Mouse (Mus musculus) kidney, postnatal 36 days (tissue): Measurements from ENCODE around the gene Cabcoco1.

ENCODE experiments used
- DNase-seq, 2 experiments: peaks; one replicate each; pipeline ENCODE4 v3.0.0; 2021 to 2022; ENCODE audit warnings: mixed read lengths in 2 of 2

The Cabcoco1 gene

DNA sequence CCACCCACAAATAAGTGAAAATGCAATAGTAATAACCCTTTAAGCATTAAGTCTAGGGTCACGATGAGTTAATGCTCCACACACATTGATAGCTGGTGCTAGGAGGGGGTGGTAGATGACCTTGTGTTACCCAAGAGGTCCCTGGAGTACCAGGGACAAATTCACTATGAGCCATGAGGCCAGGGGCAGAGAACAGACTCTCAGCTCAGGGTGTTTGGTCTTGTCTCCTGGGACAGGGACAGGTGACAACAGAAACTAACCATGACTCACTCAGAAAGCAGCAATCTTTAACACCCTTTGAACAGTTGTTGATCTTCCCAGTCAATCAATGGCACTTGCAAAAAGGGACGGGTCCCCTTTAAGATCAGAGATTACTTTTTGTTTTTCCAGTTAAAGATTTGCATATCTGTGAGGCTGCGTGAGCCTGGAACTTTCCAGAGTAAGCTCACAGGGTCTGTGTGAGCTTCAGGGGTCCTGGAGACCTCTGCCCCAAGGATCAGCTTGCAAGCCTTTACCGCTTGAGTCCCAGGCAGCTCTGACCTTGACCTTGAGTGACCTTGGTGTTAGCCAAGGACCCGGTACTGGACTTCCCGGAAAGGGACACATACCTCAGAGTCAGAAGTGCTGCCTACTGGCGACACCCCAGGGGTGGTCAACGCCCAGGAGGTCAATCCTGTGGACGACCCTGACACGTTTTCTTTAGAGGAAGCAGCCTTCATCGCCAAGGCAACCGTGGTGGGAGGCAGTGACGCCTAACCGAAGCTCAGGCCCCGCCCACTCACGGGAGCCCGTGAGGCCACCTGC is at the start of gene Cabcoco1:
Cabcoco1 (minus strand) TSS at position 758 of the 804 bp plus-strand sequence.
- peak; percentile 91 to 95 for DNase-seq

DNA sequence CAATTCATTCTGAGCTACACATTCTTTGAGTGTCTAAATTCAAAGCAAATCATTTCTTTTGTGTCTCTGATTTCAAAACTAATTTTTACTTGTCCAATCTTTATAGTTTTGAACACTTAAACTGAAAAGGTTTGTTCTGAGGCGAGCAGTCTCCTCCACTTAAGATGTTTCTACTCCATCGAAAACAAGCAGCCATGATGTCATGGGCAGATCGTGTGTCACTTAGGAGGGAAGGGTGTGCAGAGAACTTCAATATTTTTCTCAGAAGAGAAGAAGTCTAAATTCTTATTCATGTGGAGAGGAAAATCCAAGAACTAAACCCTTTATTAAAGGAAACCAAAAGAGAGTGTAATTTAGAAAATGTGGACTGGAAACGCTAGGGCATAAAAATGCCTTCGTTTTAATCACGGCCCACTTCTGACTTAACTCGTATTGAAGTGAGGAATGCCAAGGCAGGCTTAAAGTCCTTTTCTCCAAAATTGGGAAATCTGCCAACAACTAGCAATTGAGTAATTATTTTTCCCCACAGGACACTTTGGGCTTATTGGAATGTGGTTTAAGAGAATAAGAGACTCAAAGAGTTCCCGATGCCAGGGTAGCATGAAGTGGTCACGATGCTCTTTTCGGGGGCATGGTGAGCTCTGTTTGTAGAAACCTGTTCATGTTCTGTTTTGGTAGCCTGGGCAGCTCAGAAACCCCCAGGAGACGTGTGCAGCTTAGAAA is 48.0 kb upstream of the Cabcoco1 start:
- DNase-seq = peak in 1 of 2 experiments; percentile 29

DNA sequence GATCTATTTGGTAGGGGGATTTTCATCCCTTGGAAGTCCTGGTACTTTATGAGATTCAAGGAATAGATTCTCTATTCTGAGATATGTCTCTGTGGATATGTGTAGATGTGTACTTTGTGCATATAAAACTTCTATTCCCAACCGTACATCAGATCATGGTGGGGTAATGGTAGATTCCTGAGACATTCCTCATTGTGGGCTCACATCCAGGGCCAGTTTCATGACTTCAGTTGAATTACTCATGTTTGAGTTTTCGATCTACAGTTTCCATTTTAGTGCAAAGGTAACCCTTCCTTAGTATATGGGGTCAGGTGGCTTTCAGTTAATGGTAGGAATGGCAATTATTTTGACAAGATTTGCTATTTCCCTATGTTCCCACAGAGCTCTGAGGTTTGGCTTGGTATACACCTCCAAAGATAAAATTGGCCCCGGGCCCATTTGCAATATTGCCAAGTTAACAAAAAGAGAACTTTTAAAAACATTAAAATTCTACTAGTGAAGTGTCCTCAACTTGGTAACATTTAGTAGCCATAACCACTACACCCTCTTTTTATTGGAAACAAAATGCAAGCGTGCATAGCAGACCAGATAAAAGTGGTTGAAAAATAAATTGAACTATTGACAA is 45.8 kb upstream of the Cabcoco1 start:
- peak in 1 of 2 experiments; percentile 30 for DNase-seq

DNA sequence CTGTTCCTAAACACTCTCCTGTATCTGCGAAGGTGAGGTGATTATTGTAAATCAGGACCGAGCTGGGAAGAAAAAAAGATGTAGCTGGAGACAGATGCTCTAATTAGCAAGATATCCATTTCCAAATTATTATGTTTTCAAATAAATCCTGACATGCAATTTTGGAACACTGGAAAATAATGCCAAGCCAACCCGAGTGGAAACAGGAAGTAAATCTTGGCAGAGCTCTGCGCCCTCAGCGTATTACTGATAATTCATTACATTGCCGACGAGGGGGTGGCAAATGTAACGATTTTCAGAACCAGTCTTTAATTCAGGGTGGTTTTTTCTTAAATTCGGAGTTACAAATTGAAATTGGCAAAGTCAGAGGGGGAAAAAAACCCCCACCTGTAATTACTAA is 35.6 kb upstream of the Cabcoco1 start:
- peak in 1 of 2 experiments; percentile 16 for DNase-seq

DNA sequence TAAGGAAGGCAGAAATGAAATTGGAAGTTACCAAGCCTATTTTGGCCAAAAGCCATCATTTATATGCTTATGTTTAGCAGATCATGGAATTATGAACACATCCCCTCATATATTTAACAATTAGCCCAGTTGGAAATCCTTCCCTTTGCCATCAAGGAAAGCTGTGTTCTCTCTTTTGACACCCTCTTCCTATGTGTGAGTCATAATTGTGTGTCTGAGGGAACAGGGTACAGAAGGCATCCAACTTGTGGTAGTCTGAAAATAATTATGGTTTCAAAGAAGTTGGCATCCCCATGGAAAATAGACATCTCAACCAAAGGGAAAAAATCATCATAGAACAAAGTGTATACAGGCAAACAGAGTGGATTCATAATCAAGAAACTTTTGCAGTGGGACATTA is 26.5 kb upstream of the Cabcoco1 start:
- no peak for DNase-seq

DNA sequence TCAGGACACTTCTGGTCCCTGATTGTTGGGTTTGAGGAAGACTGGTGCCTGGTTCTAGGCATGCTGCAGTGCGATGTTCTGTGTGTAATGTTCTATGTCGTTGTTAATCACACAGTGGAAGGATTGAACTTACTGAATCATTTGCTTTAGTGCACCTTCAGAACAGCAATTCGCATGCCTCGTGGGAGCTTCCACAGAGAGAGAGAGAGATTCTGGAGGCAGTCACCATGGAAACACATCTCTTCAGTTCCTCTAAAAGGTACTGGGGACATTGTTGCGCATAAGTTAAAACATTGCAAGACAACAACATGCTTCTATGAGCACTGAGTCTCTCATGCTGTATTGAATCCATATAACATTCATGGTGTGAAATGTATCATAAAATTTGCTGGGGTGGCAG is 20.6 kb upstream of the Cabcoco1 start:
- no peak for DNase-seq

DNA sequence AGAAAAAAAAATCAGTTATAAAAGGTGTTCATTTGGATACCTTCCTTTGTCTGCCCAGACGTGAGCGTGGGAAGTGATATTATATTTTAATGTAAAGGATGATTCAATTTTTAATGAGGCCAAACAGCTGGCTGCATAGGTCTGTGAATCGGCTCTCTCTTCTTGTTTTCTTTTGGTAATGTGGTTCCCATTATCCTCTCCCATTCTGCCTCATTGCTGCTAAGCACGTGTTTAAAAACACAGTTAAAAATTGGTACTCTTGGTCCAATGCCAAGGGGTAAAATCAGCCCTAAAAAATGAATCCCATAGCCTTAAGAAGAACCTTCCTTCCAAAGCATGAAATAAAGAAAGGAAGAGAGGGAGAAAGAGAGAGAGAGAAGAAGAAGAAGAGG is 17.1 kb upstream of the Cabcoco1 start:
- DNase-seq = no peak

DNA sequence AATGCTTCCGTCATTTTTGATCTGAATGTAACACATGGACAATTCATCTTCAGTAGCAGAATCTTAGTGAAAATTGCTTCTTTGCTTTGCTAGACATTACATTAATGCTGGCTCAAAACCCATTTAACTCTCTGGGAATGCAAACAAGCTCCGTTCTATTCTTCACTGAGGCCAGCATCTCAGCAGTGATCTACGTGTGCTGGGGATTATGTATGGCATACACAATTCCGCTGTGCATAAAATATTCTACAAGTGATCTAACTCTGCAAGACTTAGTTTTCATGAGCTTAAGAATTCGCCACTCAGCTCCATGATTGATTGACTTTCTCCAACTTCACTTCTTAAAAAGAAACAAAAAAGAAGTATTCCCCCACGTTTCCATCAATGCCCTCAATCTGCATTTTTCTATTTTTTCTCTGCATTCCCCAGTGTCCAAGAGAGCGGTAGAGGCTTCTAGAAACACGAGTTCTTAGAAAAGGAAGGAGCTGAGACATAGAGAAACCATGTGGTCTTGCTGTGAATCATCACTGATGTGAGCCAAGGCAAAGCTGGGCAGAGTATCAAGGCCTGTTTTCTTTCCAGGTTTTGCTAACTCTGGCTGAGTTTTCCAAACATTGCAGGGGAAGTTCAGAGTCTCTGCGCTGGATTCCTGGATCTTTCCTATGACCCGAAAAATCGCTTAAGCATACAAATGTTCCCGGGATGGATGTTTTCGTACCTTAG is 16.6 kb upstream of the Cabcoco1 start:
- peak; percentile 57 to 67 for DNase-seq

DNA sequence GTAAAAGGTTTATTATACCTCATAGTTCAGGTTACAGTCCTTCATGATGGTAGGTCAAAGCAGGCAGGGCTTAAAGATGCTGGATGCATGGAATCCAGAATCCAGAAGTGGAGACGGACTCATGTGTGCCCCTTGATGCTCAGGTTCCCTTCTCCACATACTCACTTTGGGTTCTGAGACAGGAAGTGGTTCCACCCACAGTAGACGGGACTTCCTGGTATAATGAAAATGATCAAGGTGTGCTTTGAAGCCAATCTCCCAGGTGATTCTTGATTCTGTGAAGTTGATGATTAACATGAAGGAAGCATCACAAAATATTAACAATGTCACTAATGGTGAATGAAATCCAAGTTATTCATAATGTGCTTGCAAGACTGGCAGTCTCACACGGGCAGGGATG is 12.0 kb upstream of the Cabcoco1 start:
- DNase-seq = no peak

DNA sequence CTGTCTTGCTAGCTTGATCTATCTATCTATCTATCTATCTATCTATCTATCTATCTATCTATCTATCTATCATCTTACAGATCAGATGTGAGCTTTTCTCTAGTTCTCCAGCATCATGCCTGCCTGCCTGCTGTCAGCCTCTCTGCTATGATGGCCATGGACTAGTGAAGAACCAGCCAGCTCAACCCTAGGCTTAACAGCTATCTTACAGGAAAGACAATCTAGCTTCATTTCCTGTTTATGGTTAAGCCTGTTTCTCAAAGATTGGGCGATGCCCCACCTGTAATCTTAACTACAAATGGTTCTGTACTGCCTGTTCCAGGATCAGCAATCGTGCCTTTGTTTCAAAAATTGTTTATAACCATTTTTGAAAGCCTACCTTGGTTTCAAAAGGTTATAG is 10.9 kb upstream of the Cabcoco1 start:
- no peak for DNase-seq

DNA sequence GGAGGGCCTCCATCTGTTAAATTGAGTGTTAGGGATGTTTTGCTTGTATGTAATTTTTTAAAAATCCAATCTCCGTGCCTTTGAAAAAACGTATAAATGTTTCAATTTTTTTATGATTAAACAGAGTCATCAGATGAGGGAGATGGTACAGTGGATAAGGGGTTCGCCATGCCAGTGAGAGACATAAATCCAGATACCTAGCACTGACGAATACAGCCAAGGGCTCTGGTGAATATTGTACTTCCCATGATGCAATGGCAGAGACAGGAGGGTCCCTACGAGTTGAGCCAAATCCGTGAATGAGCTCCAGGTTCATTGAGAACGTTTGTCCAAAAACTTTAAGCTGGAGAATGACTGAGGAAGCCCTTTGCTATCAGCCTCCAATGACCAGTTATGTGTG is 9.6 kb upstream of the Cabcoco1 start:
- DNase-seq = no peak

DNA sequence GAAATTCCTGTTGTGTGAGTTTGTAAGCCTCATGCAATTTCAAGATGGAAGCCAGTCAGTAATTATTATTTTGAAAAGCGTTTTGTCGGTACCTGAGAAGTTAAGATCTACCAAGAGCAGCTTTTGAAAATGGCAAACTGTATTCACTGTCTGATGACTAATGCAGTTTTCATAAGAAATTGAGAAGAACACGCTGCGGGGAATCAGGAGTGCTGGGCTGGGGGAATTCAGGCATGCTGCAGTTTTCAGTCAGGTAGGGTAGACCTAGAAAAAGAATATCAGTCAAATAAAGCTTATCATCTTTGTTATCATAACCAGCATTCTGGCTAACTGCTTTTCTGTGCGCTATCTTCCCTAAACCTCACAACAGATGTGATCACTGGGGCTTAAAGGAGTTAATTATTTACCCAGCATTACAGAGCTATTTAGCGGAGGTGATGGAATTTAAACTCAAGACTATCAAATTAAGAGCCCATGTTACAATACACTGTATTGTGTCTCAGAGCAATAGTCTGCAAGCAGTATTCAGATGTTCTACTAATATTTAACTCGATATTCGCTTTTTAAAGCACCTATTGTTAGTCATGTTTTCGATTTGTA is 9.1 kb upstream of the Cabcoco1 start:
- DNase-seq = peak in 1 of 2 experiments; percentile 57

DNA sequence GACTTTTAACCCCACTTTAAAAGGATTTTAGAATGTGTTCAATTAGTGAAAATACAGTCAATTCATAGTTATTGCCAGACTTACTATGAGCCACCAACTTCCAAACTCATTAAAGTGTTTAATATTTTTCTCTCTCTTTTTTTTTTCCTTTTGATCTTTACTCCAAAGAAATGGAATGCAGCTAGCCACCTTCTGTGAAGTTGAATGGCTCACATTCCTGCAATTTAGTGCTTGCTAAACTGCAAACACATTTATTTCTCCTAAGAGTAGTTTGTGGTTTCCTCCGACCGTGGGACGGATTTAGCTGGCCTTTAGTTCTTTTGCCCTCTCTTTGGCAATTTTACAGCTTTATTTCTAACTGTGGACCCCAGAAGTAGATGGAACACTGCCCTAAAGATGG is 1.4 kb upstream of the Cabcoco1 start:
- no peak for DNase-seq

DNA sequence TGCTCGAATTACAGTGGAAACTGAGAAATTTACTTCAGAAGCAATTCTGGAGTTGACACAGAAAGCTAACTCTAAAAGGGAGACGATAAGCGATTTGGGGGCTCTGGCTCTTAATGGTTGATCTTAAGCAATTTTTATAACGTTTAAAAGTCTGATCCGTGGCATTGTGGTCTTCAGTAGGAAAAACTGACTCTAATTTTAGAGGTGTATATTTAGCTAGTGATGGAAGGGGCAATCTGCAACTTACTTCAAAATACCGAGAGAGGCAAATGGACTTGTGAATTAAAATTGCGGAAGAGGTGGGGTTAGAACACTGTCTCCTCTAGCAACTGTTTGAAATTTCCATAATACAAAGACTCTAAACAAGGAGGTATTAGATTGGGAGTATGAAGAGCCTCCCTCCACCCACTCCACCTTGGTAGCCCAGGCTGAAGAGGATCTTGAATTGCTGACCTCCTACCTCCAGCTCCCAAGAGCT is 286 bp upstream of the Cabcoco1 start:
- no peak for DNase-seq

DNA sequence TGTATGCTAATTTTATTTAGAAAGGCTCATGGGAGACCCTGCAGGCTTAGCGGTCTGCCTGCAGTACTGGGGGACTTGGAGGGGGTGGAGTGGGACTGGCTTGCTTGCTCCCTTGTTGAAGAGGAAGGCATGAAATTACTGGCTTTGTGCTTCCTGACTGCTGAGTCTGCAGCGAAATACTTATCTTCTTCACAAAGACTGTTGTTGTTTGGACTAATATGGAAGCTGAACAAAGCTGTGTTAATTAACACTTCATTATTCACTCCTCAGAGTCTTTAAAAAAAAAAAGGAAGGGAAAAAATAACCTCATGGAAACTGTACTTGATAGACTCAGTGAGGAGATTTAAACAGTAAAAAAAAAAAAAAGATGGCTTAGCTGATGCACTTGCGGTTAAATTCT is 1.1 kb downstream of the Cabcoco1 start:
- peak in 1 of 2 experiments; percentile 10 for DNase-seq

DNA sequence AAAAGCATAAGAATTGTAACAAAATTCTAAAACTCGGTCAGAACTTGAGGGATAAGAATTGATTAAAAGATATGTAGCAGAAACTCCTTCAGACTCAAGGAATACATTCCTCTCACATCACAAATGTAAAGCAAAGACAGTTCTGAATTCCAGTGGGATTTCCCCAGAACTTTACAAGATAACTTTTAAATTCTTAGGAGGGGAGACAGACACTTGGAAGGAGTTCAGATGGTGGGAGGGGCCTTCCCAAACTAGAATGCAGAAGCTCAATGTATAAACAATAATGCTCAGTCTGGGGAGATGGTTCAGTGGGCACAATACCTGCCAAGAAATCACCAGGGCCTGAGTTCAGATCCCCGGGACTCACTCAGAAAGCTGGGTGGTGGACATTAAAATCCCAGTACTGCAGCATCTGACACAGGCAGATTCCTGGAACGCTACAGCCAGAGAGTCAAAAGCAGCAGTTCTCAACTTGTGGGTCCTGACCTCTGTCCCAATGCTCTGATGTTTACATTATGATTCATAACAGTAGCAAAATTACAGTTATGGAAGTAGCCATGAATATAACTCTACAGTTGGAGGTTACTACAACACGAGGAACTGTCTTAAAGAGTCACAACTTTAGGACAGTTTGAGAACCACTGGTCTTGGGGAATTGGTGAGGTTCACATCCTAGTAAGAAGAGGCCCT is 4.3 kb downstream of the Cabcoco1 start:
- no peak for DNase-seq

DNA sequence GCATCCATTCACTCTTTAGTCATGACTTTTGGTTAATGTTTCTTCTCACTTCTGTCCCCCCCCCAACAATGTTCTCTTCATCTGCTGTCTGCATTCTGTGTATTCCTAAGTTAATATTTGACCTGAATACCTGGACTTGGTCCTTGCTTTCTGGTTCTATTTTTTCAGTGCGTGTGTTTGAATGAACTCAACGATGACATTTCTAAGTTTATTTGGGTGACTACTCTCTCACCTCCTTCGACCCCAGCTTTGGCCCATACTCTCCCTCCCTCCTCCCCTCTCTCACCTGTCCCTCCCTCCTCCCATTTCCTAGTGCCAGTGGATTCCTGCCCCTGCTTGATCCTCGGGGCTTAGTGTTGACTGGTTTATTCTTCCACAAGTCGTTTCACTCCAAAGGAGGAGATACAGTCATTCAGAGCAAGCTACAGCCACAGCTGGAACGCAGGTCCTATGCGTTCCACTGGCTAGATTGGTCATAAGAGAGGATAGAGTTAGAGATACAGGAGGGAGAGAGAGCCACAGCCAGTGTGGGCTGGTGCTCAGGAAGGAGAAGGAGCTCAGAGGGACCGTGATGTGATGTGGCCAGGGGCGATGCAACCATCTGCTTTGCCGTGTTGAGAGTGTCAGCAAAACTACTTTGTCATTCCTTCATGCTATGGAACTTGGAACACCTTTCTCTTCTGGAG is 12.2 kb downstream of the Cabcoco1 start:
- peak; percentile 62 to 81 for DNase-seq

DNA sequence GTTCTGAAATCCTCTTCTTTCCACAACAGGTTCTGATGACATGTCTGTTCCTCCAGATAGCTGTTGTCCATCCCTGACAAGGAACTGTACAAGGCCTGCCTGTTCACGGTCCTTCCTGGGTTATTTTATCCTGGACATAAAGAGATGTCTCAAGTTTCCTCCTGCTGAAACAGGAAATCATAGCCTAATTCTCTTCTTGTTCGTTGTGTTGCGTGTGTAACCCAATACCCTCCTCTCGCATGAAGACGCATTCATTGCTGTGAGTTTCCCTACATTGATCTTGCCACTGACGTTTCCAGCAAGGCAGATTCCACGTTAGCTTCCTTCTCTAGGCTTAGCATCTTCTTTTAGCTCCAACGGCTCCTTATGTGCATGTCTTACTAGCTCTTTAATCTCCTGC is 12.7 kb downstream of the Cabcoco1 start:
- no peak for DNase-seq

DNA sequence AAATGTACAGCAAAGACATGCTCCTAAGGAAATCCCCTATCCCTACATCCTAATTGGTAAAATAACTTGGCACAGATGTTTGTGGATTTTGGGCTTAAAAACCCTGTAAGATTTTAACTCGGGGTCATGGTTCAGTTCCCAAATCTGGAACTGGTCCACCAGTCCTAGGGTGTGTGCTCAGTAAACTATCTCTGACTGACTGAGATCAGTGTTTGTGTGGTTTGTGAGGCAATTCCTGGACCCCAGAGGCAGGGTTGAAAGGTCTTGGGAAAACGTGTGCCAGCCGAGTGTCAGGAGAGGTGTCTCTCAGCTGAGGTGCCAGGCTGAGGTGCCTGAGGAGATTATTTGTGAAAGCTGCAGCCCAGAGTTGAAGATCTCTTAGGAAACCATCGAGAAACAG is 19.6 kb downstream of the Cabcoco1 start:
- DNase-seq = peak; percentile 70 to 72

DNA sequence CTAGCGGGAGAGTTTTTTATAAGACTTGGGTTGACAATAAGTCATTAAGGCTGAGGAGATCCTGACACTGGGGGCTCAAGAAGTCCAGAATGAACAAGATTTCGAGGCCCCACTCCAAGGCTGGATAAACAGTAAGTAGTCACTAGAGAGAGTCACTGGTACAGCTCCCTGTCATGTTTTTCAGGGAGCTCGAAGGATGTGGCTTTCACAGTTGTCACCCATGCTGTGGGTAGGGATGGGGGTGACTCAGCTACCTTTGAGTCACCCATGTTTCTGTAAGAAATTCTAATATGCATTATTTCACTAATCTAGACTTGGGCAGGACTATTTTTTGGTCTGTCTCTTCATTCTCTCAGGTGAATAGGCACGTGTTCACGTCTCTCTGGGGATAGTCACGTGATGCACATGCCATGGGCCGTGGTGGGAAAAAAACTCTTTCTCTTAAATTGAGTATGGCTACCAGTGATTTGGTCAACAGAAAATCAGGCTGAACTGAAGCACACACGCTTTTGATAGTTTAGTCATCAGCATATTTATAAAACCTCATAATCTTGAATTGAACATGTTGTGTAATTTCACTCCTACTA is 29.2 kb downstream of the Cabcoco1 start:
- DNase-seq = no peak

DNA sequence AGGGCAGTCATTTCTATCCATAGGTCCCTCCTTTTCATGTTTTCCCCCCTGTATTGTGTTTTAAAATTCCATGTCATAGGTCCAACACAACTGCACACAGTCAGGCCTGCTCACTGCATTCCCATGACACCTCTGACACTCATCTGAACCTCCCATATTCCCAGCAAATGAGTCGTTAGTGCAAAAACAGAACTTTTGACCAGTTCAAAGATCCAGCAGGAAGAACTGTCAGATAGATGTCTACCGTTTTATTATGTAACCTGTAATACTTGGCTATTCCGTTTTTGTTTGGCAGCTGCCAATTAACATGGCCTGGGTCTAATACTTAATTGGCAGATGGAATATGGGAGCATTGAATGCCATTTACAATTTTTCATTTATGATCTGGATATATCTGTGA is 34.0 kb downstream of the Cabcoco1 start:
- no peak for DNase-seq
